Mouse (Mus musculus) cerebellum, adult 8-10 months (tissue): ENCODE results near the gene Fhad1.

Experiments used
- DNase-seq: peaks from one replicate; pipeline ENCODE4 v3.0.0; 2022

Fhad1 gene

GRCm38 (mm10) chr4:141930001-141930400 is 84.9 kb downstream of the Fhad1 start:
- DNase-seq = peak; percentile 16

- peak; percentile 46 for DNase-seq
These were observed 86.0 kb downstream of the Fhad1 start for GRCm38 (mm10) chr4:141928881-141929281.

GRCm38 (mm10) chr4:141925781-141926345 is 89.0 kb downstream of the Fhad1 start:
- no peak for DNase-seq

- no peak for DNase-seq
These were observed 90.9 kb downstream of the Fhad1 start for GRCm38 (mm10) chr4:141923961-141924360.

- DNase-seq = no peak
These were observed 94.5 kb downstream of the Fhad1 start for GRCm38 (mm10) chr4:141920391-141920790.

GRCm38 (mm10) chr4:141917735-141918419 is 97.0 kb downstream of the Fhad1 start:
- no peak for DNase-seq

- DNase-seq = no peak
These were observed 100.8 kb downstream of the Fhad1 start for GRCm38 (mm10) chr4:141914040-141914439.

- DNase-seq = no peak
These were observed 101.5 kb downstream of the Fhad1 start for GRCm38 (mm10) chr4:141913201-141913993.

- DNase-seq = no peak
These were observed 110.2 kb downstream of the Fhad1 start for GRCm38 (mm10) chr4:141904710-141905109.

- no peak for DNase-seq
These were observed 112.4 kb downstream of the Fhad1 start for GRCm38 (mm10) chr4:141902479-141902858.

GRCm38 (mm10) chr4:141901711-141902478 is 113.0 kb downstream of the Fhad1 start:
- no peak for DNase-seq

- DNase-seq = no peak
These were observed 114.5 kb downstream of the Fhad1 start for GRCm38 (mm10) chr4:141900421-141900820.

GRCm38 (mm10) chr4:141899936-141900335 is 114.9 kb downstream of the Fhad1 start:
- no peak for DNase-seq

GRCm38 (mm10) chr4:141898905-141899304 is 116.0 kb downstream of the Fhad1 start:
- no peak for DNase-seq

- DNase-seq = no peak
These were observed 117.0 kb downstream of the Fhad1 start for GRCm38 (mm10) chr4:141897838-141898237.

GRCm38 (mm10) chr4:141897225-141897624 is 117.7 kb downstream of the Fhad1 start:
- DNase-seq = no peak

GRCm38 (mm10) chr4:141895772-141896171 is 119.1 kb downstream of the Fhad1 start:
- DNase-seq = no peak

- no peak for DNase-seq
These were observed 121.6 kb downstream of the Fhad1 start for GRCm38 (mm10) chr4:141893157-141893784.

- DNase-seq = no peak
These were observed 128.4 kb downstream of the Fhad1 start for GRCm38 (mm10) chr4:141886385-141886968.

GRCm38 (mm10) chr4:141885451-141885850 is 129.4 kb downstream of the Fhad1 start:
- DNase-seq = no peak

- DNase-seq = no peak
These were observed 132.0 kb downstream of the Fhad1 start for GRCm38 (mm10) chr4:141882858-141883257.

GRCm38 (mm10) chr4:141881950-141882349 is 132.9 kb downstream of the Fhad1 start:
- DNase-seq = no peak
